Mouse (Mus musculus): ENCODE measurements around the gene Smco3.

The Smco3 gene

GRCm38 (mm10) chr6:136845706-136846480 lies 10.6 kb upstream of the Smco3 start:
- no peak for DNase-seq

- no peak for DNase-seq
These were observed 9.7 kb upstream of the Smco3 start for GRCm38 (mm10) chr6:136844903-136845302.

GRCm38 (mm10) chr6:136837323-136837722 lies 2.1 kb upstream of the Smco3 start:
- DNase-seq, result no peak

GRCm38 (mm10) chr6:136831712-136832111 lies 3.5 kb downstream of the Smco3 start:
- DNase-seq, result peak; percentile 24 to 30

GRCm38 (mm10) chr6:136828681-136829080 lies 6.6 kb downstream of the Smco3 start:
- DNase-seq, result peak; percentile 21

GRCm38 (mm10) chr6:136827881-136828561 lies 7.2 kb downstream of the Smco3 start, which contains the start of gene Wbp11:
TSS of gene Wbp11 (minus strand) at chr6:136828233.
- peak; percentile 95 to 96 for DNase-seq

GRCm38 (mm10) chr6:136827516-136827880 lies 7.8 kb downstream of the Smco3 start, which contains the start of gene BC049715:
TSS of gene BC049715 (plus strand) at chr6:136827626.
- DNase-seq, result no peak

- peak in 1 of 2 experiments; percentile 7 for DNase-seq
These were observed 8.1 kb downstream of the Smco3 start for GRCm38 (mm10) chr6:136827116-136827515.

GRCm38 (mm10) chr6:136824987-136825386 lies 10.3 kb downstream of the Smco3 start:
- no peak for DNase-seq

GRCm38 (mm10) chr6:136821086-136821485 lies 14.2 kb downstream of the Smco3 start:
- DNase-seq, result no peak

- no peak for DNase-seq
These were observed 14.9 kb downstream of the Smco3 start for GRCm38 (mm10) chr6:136820381-136820780.

- no peak for DNase-seq
These were observed 17.7 kb downstream of the Smco3 start for GRCm38 (mm10) chr6:136817549-136817948.

- no peak for DNase-seq
These were observed 18.4 kb downstream of the Smco3 start for GRCm38 (mm10) chr6:136816826-136817225.

- DNase-seq, result no peak
These were observed 19.9 kb downstream of the Smco3 start for GRCm38 (mm10) chr6:136815381-136815780.

GRCm38 (mm10) chr6:136813117-136813516 lies 22.1 kb downstream of the Smco3 start:
- DNase-seq, result no peak

GRCm38 (mm10) chr6:136811196-136811595 lies 24.1 kb downstream of the Smco3 start:
- DNase-seq, result no peak

- DNase-seq, result peak in 1 of 2 experiments; percentile 22
These were observed 25.6 kb downstream of the Smco3 start for GRCm38 (mm10) chr6:136809673-136810072.

GRCm38 (mm10) chr6:136809077-136809476 lies 26.2 kb downstream of the Smco3 start:
- DNase-seq, result peak; percentile 61 to 67

- DNase-seq, result peak; percentile 65 to 66
These were observed 26.6 kb downstream of the Smco3 start for GRCm38 (mm10) chr6:136808631-136809046.

GRCm38 (mm10) chr6:136808014-136808417 lies 27.2 kb downstream of the Smco3 start, which contains the start of gene H2afj:
TSS of gene H2afj (plus strand) at chr6:136808244.
- peak; percentile 98 for DNase-seq

- DNase-seq, result no peak
These were observed 27.7 kb downstream of the Smco3 start for GRCm38 (mm10) chr6:136807395-136808013.

GRCm38 (mm10) chr6:136806819-136807218 lies 28.4 kb downstream of the Smco3 start:
- no peak for DNase-seq

- no peak for DNase-seq
These were observed 29.9 kb downstream of the Smco3 start for GRCm38 (mm10) chr6:136805409-136805775.

All from B cell, adult 2 months (primary cell).